In genomic region chr6:58913551-58913950, GRCm38 (mm10) we compare ENCODE assay signal across 15 mouse cellular contexts.
"Had no signal": no experiment of that assay in that cellular context is flagged by ENCODE, and none has a peak within 500 bp of the region (broad histone marks: within the 10 kb centered on the region; RNA-seq: fewer than 3 reads in every experiment).

No protein-coding gene starts in this region.

- DNase-seq: kidney, adult 2 months; kidney, postnatal 25 days; left cerebral cortex, postnatal 4 days; liver, postnatal 0 days; midbrain, embryonic 14.5 days; right cerebral cortex, postnatal 4 days; thymus, adult 18-20 months; thymus, postnatal 36 days had no signal

- H3K4me2 ChIP-seq: hindbrain, embryonic 13.5 days; limb, embryonic 12.5 days; limb, embryonic 15.5 days; liver, embryonic 11.5 days; midbrain, embryonic 11.5 days had no signal

- H3K4me1 ChIP-seq: hindbrain, embryonic 13.5 days; limb, embryonic 12.5 days; limb, embryonic 15.5 days had no signal

- H3K36me3 ChIP-seq: limb, embryonic 12.5 days; limb, embryonic 15.5 days had no signal

- ATAC-seq: hindbrain, embryonic 16.5 days; liver, postnatal 0 days had no signal

- H3K9me3 ChIP-seq: hindbrain, embryonic 13.5 days; limb, embryonic 12.5 days; limb, embryonic 15.5 days had no signal

- H3K27ac ChIP-seq: hindbrain, embryonic 13.5 days; limb, embryonic 12.5 days; limb, embryonic 15.5 days; liver, embryonic 14.5 days had no signal

- H3K9ac ChIP-seq: hindbrain, embryonic 13.5 days; limb, embryonic 12.5 days; limb, embryonic 15.5 days; liver, embryonic 14.5 days; liver, postnatal 0 days had no signal

- H3K4me3 ChIP-seq: hindbrain, embryonic 13.5 days; limb, embryonic 12.5 days; limb, embryonic 15.5 days had no signal

- H3K27me3 ChIP-seq: hindbrain, embryonic 13.5 days; limb, embryonic 12.5 days; limb, embryonic 15.5 days had no signal
